Mouse (Mus musculus): ENCODE measurements at regions not wholly inside any gene's neighbourhood (a gene's known extent, or its start where the extent isn't known, plus 50 kb on each side); places are given as distances from the start of the nearest gene placed in this dataset.

DNA sequence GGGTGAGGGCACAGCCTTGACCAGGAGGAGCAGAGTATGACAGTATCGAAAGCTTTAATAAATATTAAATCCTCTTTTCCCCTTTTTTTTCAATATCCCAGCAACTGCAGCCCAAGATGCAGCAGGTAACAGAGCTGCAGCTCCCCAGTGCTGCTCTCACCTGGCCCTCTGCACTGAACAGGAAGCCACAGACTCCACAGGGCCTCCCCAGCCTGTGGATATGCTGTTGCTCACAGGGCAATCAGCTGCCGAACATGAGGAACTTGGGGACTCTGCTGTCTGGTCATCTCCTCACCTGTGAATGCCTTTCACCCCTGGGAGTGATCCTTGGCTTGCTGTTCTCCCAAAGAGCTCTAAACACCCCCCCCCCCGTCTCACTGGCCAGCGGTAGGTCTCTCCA lies 503.4 kb upstream of the Gm10131 start:
- Histone ChIP-seq H3K4me3 (ENCODE audit: insufficient read depth, low read length) (no peak overlapping the region), H3K4me1 (ENCODE audit: control insufficient read depth, insufficient read depth, low read length) (0 out of 2 replicates have a peak, but pooled peaks cover 3% of the 10 kb centered on the region), H3K27ac (ENCODE audit: insufficient read depth, low read depth, low read length) (no peak overlapping the region)
- no peak for TF ChIP-seq POLR2A (IDR thresholded peaks at IDR 0.05; ENCODE audit: borderline replicate concordance, low read depth, low read length)
- no peak for TF ChIP-seq CTCF (IDR thresholded peaks at IDR 0.05; ENCODE audit: low read depth, low read length)

DNA sequence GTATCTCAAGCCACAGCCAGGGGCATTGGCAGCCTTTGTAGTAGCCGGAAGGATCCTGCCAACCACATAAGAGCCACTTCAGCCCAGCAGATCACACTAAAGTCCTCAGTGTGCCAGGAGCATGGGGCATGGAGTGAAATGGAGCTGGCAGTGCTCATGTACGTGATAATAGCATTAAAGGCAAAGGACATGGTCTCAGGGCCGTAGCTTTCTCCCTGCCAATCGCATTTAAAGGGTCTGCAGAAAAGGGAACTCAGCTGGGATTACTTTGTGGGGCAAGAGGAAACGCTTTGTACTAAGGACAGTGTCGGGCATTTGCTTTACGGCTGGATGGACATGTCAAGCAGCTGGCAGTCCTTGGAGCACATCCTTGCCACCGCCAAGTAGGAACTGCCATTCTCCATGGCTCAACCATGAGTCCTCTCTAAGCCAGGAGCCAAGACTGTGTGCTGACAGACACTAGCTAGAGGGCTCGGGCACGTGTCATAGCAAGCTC lies 502.5 kb upstream of the Gm10131 start:
- no peak overlapping the region for H3K27ac ChIP-seq (ENCODE audit: insufficient read depth, low read depth, low read length)
- 0 out of 2 replicates have a peak, but pooled peaks cover 3% of the 10 kb centered on the region for H3K4me1 ChIP-seq (ENCODE audit: control insufficient read depth, insufficient read depth, low read length)
- no peak for TF ChIP-seq POLR2A (IDR thresholded peaks at IDR 0.05; ENCODE audit: borderline replicate concordance, low read depth, low read length)
- TF ChIP-seq CTCF (IDR thresholded peaks at IDR 0.05; ENCODE audit: low read depth, low read length) = no peak
- H3K4me3 ChIP-seq (ENCODE audit: insufficient read depth, low read length) = no peak overlapping the region

DNA sequence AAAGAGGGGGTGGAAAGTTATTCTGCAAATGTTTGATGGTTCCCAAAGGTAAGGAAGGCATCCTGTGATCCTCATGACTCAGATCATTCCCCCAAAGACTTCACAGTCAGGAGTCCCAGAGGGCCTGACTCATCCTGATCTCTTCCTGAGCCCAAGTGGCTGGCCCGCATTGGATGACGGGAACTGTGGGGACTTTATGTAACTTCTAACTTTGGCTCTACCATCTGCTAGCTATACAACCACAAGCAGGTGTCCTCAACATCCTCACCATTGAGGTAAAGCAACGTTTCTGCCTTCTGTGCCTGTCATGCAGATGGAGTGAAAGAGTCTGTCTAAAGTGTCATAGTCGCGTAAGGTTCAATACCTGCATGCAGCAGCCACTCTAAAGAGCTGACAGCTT lies 501.6 kb upstream of the Gm10131 start:
- H3K27ac ChIP-seq (ENCODE audit: insufficient read depth, low read depth, low read length) = no peak overlapping the region

DNA sequence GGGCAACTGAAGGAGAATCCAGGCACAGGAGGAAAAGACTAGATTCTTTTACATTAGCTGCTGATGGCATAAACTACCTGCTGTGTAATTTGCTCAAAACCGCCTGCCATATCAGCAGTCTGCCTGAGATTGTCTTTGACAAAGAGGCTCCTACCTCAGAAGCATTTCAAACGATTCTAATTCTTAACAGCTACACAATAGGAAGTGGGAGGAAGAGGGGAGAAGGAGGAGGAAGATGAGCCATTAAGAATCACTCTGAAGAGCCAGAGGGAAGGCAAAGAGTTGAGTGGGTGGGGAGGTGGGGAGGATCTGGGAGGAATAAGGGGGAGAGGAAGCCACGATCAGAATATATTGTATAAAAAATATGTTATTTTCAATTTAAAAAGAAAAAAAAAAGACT lies 500.9 kb upstream of the Gm10131 start:
- Histone ChIP-seq H3K27ac (ENCODE audit: insufficient read depth, low read depth, low read length) (no peak overlapping the region), H3K4me1 (ENCODE audit: control insufficient read depth, insufficient read depth, low read length) (peaks cover 6% of the 10 kb centered on the region; the same call in 1 of the 2 replicates), H3K4me3 (ENCODE audit: insufficient read depth, low read length) (no peak overlapping the region)
- TF ChIP-seq POLR2A (IDR thresholded peaks at IDR 0.05; ENCODE audit: borderline replicate concordance, low read depth, low read length) (no peak), CTCF (IDR thresholded peaks at IDR 0.05; ENCODE audit: low read depth, low read length) (no peak)

More for the DNA sequence above, 501.6 kb upstream of the Gm10131 start:
- peaks cover 3% of the 10 kb centered on the region; the same call in 1 of the 2 replicates for H3K4me1 ChIP-seq (ENCODE audit: control insufficient read depth, insufficient read depth, low read length)
- no peak overlapping the region for H3K4me3 ChIP-seq (ENCODE audit: insufficient read depth, low read length)
- TF ChIP-seq CTCF (IDR thresholded peaks at IDR 0.05; ENCODE audit: low read depth, low read length) (no peak), POLR2A (IDR thresholded peaks at IDR 0.05; ENCODE audit: borderline replicate concordance, low read depth, low read length) (no peak)

DNA sequence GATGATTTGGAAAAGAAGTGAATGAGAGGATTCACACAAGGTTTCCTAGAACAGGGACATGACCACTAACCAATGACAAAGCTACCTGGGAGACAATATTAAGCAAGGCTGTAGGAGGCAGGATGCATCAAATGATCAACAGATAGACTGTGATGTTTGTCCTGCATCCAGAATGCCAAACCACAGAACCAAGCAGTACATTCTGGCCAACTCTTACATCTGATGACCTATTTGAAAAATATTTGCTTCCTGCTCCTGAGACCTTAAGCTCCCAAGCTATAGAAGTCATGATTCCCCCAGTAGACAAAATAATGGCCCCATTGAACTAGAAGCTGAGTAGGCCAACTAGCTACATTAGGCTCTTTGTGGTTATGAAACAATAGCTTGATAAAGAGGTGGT lies 498.6 kb upstream of the Gm10131 start:
- Histone ChIP-seq H3K4me3 (ENCODE audit: insufficient read depth, low read length) (no peak overlapping the region), H3K27ac (ENCODE audit: insufficient read depth, low read depth, low read length) (no peak overlapping the region), H3K4me1 (ENCODE audit: control insufficient read depth, insufficient read depth, low read length) (peaks cover 6% of the 10 kb centered on the region; the same call in 1 of the 2 replicates)
- no peak for TF ChIP-seq POLR2A (IDR thresholded peaks at IDR 0.05; ENCODE audit: borderline replicate concordance, low read depth, low read length)
- TF ChIP-seq CTCF (IDR thresholded peaks at IDR 0.05; ENCODE audit: low read depth, low read length) = no peak

DNA sequence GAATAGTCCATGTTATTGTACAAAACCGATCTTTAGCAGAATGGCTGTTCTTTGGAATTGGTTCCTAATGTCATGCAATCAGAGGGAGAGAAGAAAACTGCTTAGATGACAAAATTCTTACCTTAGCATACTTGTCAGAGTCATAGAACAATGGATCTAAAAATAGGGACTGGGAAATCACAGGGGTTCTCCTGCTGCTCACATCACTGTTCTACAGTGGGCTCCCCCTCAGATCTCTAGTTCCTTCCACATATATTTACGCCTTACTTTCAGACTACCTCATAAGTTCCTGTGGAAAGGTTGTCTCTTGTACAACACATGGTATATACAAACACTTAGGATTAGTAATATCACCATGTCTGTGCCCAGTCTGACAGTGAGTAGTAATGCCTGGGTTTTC lies 495.9 kb upstream of the Gm10131 start:
- H3K4me3 ChIP-seq (ENCODE audit: insufficient read depth, low read length) = no peak overlapping the region
- H3K4me1 ChIP-seq (ENCODE audit: control insufficient read depth, insufficient read depth, low read length) = peaks cover 4% of the 10 kb centered on the region; the same call in 1 of the 2 replicates
- no peak overlapping the region for H3K27ac ChIP-seq (ENCODE audit: insufficient read depth, low read depth, low read length)
- no peak for TF ChIP-seq CTCF (IDR thresholded peaks at IDR 0.05; ENCODE audit: low read depth, low read length)
- TF ChIP-seq POLR2A (IDR thresholded peaks at IDR 0.05; ENCODE audit: borderline replicate concordance, low read depth, low read length) = no peak

DNA sequence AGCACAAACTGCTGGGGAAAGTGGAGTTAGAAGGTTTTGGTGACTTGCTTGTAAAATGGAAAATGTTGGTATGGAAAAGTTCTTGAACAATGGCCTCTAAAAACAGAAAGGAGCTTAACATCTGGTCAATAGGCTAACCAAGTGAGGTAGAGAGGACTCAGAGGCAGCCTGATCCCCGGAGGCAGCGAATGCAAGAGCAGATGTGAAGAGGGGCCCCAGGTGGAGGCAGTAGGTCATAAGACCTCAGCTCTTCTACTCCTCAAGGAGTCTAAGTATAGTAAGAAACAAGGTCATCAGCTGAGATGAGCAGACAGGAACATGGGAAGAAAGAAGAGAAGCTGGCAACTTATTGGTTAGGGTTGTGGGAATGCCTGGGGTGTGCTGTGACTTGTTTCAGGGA lies 493.5 kb upstream of the Gm10131 start:
- Histone ChIP-seq H3K4me1 (ENCODE audit: control insufficient read depth, insufficient read depth, low read length) (peaks cover 14% of the 10 kb centered on the region), H3K4me3 (ENCODE audit: insufficient read depth, low read length) (no peak overlapping the region), H3K27ac (ENCODE audit: insufficient read depth, low read depth, low read length) (no peak overlapping the region)
- TF ChIP-seq POLR2A (IDR thresholded peaks at IDR 0.05; ENCODE audit: borderline replicate concordance, low read depth, low read length) = no peak
- TF ChIP-seq CTCF (IDR thresholded peaks at IDR 0.05; ENCODE audit: low read depth, low read length) = no peak

DNA sequence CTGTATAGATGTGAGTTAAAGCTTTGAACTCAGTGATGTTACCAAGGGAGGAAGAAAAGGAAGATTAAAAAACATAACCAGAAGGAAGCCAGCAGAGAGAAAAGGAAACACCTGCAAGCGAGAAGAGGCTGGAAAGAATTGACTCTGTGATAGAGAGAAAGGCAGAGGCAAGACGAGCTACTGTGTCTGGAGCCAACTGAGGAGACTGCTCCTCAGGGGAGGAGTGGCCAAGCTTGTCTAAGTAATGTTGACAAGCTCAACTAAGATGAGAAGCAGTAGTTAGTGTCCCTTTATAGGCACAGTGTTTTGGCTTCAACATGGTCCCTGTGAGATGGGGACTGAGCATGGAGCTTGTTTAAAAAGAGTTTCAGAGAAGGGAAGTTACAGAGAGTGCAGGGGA lies 493.0 kb upstream of the Gm10131 start:
- TF ChIP-seq CTCF (IDR thresholded peaks at IDR 0.05; ENCODE audit: low read depth, low read length) (no peak), POLR2A (IDR thresholded peaks at IDR 0.05; ENCODE audit: borderline replicate concordance, low read depth, low read length) (no peak)
- Histone ChIP-seq H3K4me1 (ENCODE audit: control insufficient read depth, insufficient read depth, low read length) (peaks cover 14% of the 10 kb centered on the region), H3K27ac (ENCODE audit: insufficient read depth, low read depth, low read length) (no peak overlapping the region), H3K4me3 (ENCODE audit: insufficient read depth, low read length) (no peak overlapping the region)

DNA sequence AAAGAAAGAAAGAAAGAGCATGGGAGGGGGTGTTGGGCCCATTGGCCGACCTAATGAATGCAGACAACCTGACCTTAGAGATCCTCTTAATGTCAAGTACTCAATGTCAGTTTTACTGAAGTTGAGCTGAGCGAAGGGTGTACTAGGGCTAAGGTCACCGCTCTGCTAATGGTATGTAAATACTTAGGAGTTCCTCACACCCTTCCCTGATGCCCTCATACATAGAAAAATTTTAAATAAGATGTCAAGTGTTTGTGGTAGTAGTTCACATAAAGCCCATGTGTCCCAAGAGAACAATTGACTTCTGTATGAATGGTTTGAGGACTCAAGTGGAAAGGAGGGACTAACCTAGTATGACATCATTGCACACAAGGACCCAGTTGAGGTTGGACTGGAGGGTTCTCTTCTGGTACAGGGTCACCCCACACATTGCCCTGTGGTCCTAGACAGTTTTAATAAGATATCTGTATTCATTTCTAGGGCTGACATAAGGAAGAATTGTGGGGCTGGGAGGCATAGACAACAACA lies 490.0 kb upstream of the Gm10131 start:
- Histone ChIP-seq H3K4me1 (ENCODE audit: control insufficient read depth, insufficient read depth, low read length) (peaks cover 15% of the 10 kb centered on the region), H3K4me3 (ENCODE audit: insufficient read depth, low read length) (no peak overlapping the region), H3K27ac (ENCODE audit: insufficient read depth, low read depth, low read length) (no peak overlapping the region)
- no peak for TF ChIP-seq POLR2A (IDR thresholded peaks at IDR 0.05; ENCODE audit: borderline replicate concordance, low read depth, low read length)
- TF ChIP-seq CTCF (IDR thresholded peaks at IDR 0.05; ENCODE audit: low read depth, low read length) = no peak

DNA sequence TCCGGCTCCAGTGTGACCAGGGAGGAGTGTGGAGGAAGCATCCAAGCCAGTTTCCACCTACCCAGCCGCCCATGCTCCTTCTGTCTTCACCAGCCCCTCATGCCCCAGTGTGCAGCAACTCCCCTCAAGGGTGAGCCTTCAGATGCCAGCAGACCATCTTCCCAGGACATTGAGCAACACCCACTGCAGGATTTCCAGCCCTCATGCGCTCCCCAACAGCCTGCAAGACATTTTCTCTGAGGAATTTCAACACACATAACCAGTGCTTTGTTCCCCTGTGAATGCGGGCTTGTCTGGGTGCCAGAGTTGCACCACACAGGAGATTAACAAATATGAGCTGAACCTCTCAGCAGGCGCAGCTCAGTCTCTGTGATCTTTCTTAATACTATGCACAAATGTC lies 489.3 kb upstream of the Gm10131 start:
- no peak overlapping the region for H3K27ac ChIP-seq (ENCODE audit: insufficient read depth, low read depth, low read length)
- TF ChIP-seq POLR2A (IDR thresholded peaks at IDR 0.05; ENCODE audit: borderline replicate concordance, low read depth, low read length) = no peak
- no peak for TF ChIP-seq CTCF (IDR thresholded peaks at IDR 0.05; ENCODE audit: low read depth, low read length)
- no peak overlapping the region for H3K4me3 ChIP-seq (ENCODE audit: insufficient read depth, low read length)
- peaks cover 15% of the 10 kb centered on the region for H3K4me1 ChIP-seq (ENCODE audit: control insufficient read depth, insufficient read depth, low read length)
